Mouse (Mus musculus) 3134 (cell line): ENCODE results near the gene Cpeb1.
A peak's percentile ranks its signal among the peaks of the same experiment; 100 is the strongest.
"Not testable (repeated sequence)": the region's sequence is repeated elsewhere in the genome, so short reads cannot be mapped to it uniquely, and the experiment has no call there.

Experiments used
- DNase-seq: peaks from one replicate; pipeline ENCODE4 v3.0.0-alpha.2; 2011; ENCODE audit warnings: low spot score; ENCODE audit not compliant: insufficient read length; ENCODE audit errors: extremely low read depth

The Cpeb1 gene

GRCm38 (mm10) chr7:81455155-81455651 is at the start of gene Cpeb1:
Gene Cpeb1 (minus strand): TSS chr7:81455465.
- DNase-seq, result no peak

- no peak for DNase-seq
Measured at GRCm38 (mm10) chr7:81501050-81501449, 45.8 kb upstream of the Cpeb1 start.

GRCm38 (mm10) chr7:81498181-81498580 is 42.9 kb upstream of the Cpeb1 start, which contains the start of gene BC048679:
Gene BC048679 (minus strand): TSS chr7:81498281.
- no peak for DNase-seq

- no peak for DNase-seq
Measured at GRCm38 (mm10) chr7:81497171-81497570, 41.9 kb upstream of the Cpeb1 start.

GRCm38 (mm10) chr7:81493331-81494021 is 38.2 kb upstream of the Cpeb1 start, which contains the start of gene Ap3b2:
Gene Ap3b2 (minus strand): TSS chr7:81493925.
- no peak for DNase-seq

- no peak for DNase-seq
Measured at GRCm38 (mm10) chr7:81492628-81493027, 37.4 kb upstream of the Cpeb1 start.

- peak; percentile 53 for DNase-seq
Measured at GRCm38 (mm10) chr7:81489649-81490048, 34.4 kb upstream of the Cpeb1 start.

GRCm38 (mm10) chr7:81480800-81481199 is 25.5 kb upstream of the Cpeb1 start:
- DNase-seq, result no peak

GRCm38 (mm10) chr7:81479531-81480090 is 24.3 kb upstream of the Cpeb1 start:
- no peak for DNase-seq

GRCm38 (mm10) chr7:81478261-81478660 is 23.0 kb upstream of the Cpeb1 start:
- not testable (repeated sequence) for DNase-seq

- no peak for DNase-seq
Measured at GRCm38 (mm10) chr7:81476833-81477232, 21.6 kb upstream of the Cpeb1 start.

GRCm38 (mm10) chr7:81475221-81475620 is 20.0 kb upstream of the Cpeb1 start:
- no peak for DNase-seq

- DNase-seq, result no peak
Measured at GRCm38 (mm10) chr7:81464906-81465450, 9.7 kb upstream of the Cpeb1 start.

GRCm38 (mm10) chr7:81464116-81464515 is 8.9 kb upstream of the Cpeb1 start:
- DNase-seq, result no peak

- DNase-seq, result no peak
Measured at GRCm38 (mm10) chr7:81462815-81463214, 7.5 kb upstream of the Cpeb1 start.

GRCm38 (mm10) chr7:81454331-81455039 is 780 bp downstream of the Cpeb1 start:
- DNase-seq, result no peak

GRCm38 (mm10) chr7:81453443-81454274 is 1.6 kb downstream of the Cpeb1 start:
- no peak for DNase-seq

GRCm38 (mm10) chr7:81452971-81453441 is 2.3 kb downstream of the Cpeb1 start:
- no peak for DNase-seq

GRCm38 (mm10) chr7:81398957-81399356 is 56.3 kb downstream of the Cpeb1 start:
- no peak for DNase-seq

- DNase-seq, result no peak
Measured at GRCm38 (mm10) chr7:81379363-81379762, 75.9 kb downstream of the Cpeb1 start.
